Mouse (Mus musculus) small intestine, adult 2 months (tissue): ENCODE measurements at regions not wholly inside any gene's neighbourhood (a gene's known extent, or its start where the extent isn't known, plus 50 kb on each side); places are given as distances from the start of the nearest gene placed in this dataset.

Source experiments
- H3K27ac ChIP-seq: fragments of 200-500 bp; 2 replicates; pipeline ENCODE4 v1.5.1; 2012; ENCODE audit warnings: low read depth, low read length, control low read depth, inconsistent platforms; ENCODE audit not compliant: insufficient read depth
- H3K27me3 ChIP-seq: fragments of 200-500 bp; 2 replicates; pipeline ENCODE4 v1.6.1; 2012; ENCODE audit warnings: mild to moderate bottlenecking, moderate library complexity, low read length, inconsistent platforms; ENCODE audit not compliant: control insufficient read depth, insufficient read depth
- H3K36me3 ChIP-seq: fragments of 200-500 bp; 2 replicates; pipeline ENCODE4 v1.6.1; 2012; ENCODE audit warnings: mild to moderate bottlenecking, low read length, control low read depth, inconsistent platforms; ENCODE audit not compliant: control insufficient read depth, insufficient read depth
- H3K4me1 ChIP-seq: fragments of 200-500 bp; 2 replicates; pipeline ENCODE4 v1.6.1; 2012; ENCODE audit warnings: low read length, inconsistent platforms, mixed read lengths; ENCODE audit not compliant: control insufficient read depth, insufficient read depth, insufficient read length
- H3K4me3 ChIP-seq: fragments of 200-500 bp; 2 replicates; pipeline ENCODE4 v1.5.1; 2012; ENCODE audit warnings: low read depth, mild to moderate bottlenecking, control low read depth, inconsistent platforms, low read length, moderate library complexity
- CTCF ChIP-seq: fragments of 200-500 bp; IDR thresholded peaks from 2 replicates; pipeline ENCODE4 v1.5.1; 2012; ENCODE audit warnings: low read depth, mild to moderate bottlenecking, control low read depth, inconsistent platforms, low read length, moderate library complexity, mixed read lengths; ENCODE audit not compliant: insufficient replicate concordance, insufficient read length; ENCODE audit errors: extremely low read depth
- POLR2A ChIP-seq: fragments of 200-500 bp; IDR thresholded peaks from 2 replicates; pipeline ENCODE4 v1.6.1; 2012; ENCODE audit warnings: low read depth, mild to moderate bottlenecking, control low read depth, inconsistent platforms, low read length, moderate library complexity
- WGBS: fragments of 180-500 bp; shearing (Covaris S2); methylation state at CpG from one replicate; pipeline ENCODE4 v1.1.7; 2018; 5-methylcytosine and 5-hydroxymethylcytosine counted together

- TF ChIP-seq POLR2A (no peak), CTCF (no peak)
- Histone ChIP-seq H3K36me3 (no peaks in the 10 kb centered on the region), H3K4me1 (no peaks in the 10 kb centered on the region), H3K27ac (no peak overlapping the region), H3K4me3 (no peak overlapping the region), H3K27me3 (no peaks in the 10 kb centered on the region)
- 82% methylated on average over 9 of the region's 9 CpGs for WGBS
Measured at GRCm38 (mm10) chr6:17203900-17204686, 76.9 kb upstream of the Cav2 start.

- no peaks in the 10 kb centered on the region for H3K27me3 ChIP-seq
- WGBS, result 90% methylated on average over 3 of the region's 3 CpGs
- no peaks in the 10 kb centered on the region for H3K36me3 ChIP-seq
- H3K27ac ChIP-seq, result no peak overlapping the region
- no peaks in the 10 kb centered on the region for H3K4me1 ChIP-seq
- no peak overlapping the region for H3K4me3 ChIP-seq
- TF ChIP-seq POLR2A, result no peak
Measured at GRCm38 (mm10) chr6:17206932-17207331, 74.1 kb upstream of the Cav2 start.

- 53% methylated on average over 4 of the region's 4 CpGs for WGBS
- H3K36me3 ChIP-seq, result no peaks in the 10 kb centered on the region
- TF ChIP-seq POLR2A (no peak), CTCF (no peak)
- no peak overlapping the region for H3K27ac ChIP-seq
- no peaks in the 10 kb centered on the region for H3K27me3 ChIP-seq
- no peaks in the 10 kb centered on the region for H3K4me1 ChIP-seq
- H3K4me3 ChIP-seq, result no peak overlapping the region
Measured at GRCm38 (mm10) chr6:17209792-17210191, 71.2 kb upstream of the Cav2 start.

- Histone ChIP-seq H3K27ac (no peak overlapping the region), H3K4me1 (no peaks in the 10 kb centered on the region), H3K4me3 (no peak overlapping the region), H3K27me3 (no peaks in the 10 kb centered on the region), H3K36me3 (no peaks in the 10 kb centered on the region)
- 36% methylated on average over 5 of the region's 5 CpGs for WGBS
- no peak for TF ChIP-seq CTCF
- TF ChIP-seq POLR2A, result no peak
Measured at GRCm38 (mm10) chr6:17211346-17211745, 69.6 kb upstream of the Cav2 start.

DNA sequence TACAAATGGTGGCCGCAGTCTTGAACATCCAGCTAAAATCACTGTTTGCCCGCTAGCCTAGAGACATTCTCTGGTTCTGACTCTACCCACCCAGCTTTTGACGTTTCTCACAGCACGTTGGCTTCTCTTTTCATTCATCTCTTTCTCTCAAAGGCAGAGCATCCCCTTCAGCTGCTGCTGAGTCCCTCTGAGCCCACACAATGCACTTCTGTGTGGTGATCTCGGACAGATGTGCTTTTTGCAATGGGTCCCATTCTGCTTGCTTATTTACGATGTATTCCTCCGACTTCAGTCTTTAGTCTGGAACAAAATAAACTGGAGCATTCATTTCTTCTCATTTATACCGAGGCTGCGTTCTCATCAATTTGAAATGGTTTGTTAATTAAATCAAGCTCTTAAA lies 66.2 kb upstream of the Cav2 start:
- Histone ChIP-seq H3K36me3 (no peaks in the 10 kb centered on the region), H3K4me3 (no peak overlapping the region), H3K27ac (no peak overlapping the region), H3K4me1 (no peaks in the 10 kb centered on the region), H3K27me3 (no peaks in the 10 kb centered on the region)
- WGBS, result 83% methylated on average over 9 of the region's 9 CpGs
- TF ChIP-seq POLR2A (no peak), CTCF (no peak)

DNA sequence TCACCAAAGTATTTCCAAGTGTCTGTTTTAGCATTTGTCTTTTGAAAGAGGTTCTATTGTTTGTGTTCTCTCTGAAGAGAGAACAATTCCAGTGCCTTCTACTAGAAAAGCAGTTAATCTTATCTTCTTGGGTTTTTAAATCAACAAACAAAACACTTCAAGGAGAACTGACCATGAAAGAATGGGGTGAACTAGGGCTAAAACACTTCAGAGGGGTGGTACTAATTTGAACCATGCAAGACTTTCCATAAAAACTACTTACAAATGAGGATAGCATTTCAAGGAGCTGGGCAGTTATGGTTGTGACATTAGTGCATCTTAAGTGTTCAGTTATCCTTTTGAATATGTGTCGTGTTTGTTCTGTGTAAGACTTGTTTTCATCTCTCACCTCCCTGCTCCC lies 64.5 kb upstream of the Cav2 start:
- no peak overlapping the region for H3K4me3 ChIP-seq
- no peak for TF ChIP-seq CTCF
- no peak for TF ChIP-seq POLR2A
- H3K27ac ChIP-seq, result no peak overlapping the region
- H3K4me1 ChIP-seq, result no peaks in the 10 kb centered on the region
- 80% methylated on average over 1 of the region's 1 CpGs for WGBS
- no peaks in the 10 kb centered on the region for H3K27me3 ChIP-seq
- no peaks in the 10 kb centered on the region for H3K36me3 ChIP-seq

DNA sequence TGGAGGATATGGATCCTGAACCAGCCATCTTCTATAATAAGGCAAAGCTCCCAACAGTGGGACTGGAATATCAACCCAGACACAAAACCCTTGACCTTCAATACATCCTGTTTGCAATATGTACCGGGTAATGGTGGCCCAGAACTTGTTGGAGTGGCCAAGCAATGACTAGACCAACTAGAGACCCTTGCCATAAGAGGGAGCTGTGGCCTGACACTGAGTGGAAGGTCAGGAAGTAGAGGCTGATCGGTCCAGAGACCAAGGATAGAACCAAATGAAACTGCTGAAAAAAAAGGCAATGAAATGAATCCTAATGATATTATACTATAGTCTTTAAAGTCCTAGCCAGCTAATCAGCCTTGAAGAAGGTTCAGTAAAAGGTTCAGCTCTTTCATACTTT lies 57.2 kb upstream of the Cav2 start:
- Histone ChIP-seq H3K27me3 (no peaks in the 10 kb centered on the region), H3K27ac (no peak overlapping the region), H3K36me3 (no peaks in the 10 kb centered on the region), H3K4me1 (no peaks in the 10 kb centered on the region), H3K4me3 (no peak overlapping the region)
- WGBS, result 67% methylated on average over 2 of the region's 2 CpGs
- no peak for TF ChIP-seq CTCF
- TF ChIP-seq POLR2A, result no peak
